Mouse (Mus musculus): ENCODE measurements around the gene F2rl2. TPM values are rescaled to one million over a fixed set of nuclear protein-coding genes. Genes with fewer than 3 reads are reported as not detected.

Gene F2rl2
- total and polyA plus RNA-seq, 3 experiments: 0.08 TPM; not detected in 2

- TF ChIP-seq SIN3A (IDR thresholded peaks at IDR 0.05; ENCODE audit: low read length): no peak
- no peak for TF ChIP-seq GABPA (IDR thresholded peaks at IDR 0.05; ENCODE audit: insufficient replicate concordance, low read depth, low read length)
- no peak for TF ChIP-seq CHD2 (IDR thresholded peaks at IDR 0.05; ENCODE audit: low read length)
- no peak for TF ChIP-seq UBTF (IDR thresholded peaks at IDR 0.05; ENCODE audit: low read depth, low read length)
- no peak for TF ChIP-seq PAX5 (IDR thresholded peaks at IDR 0.05; ENCODE audit: low read length)
- TF ChIP-seq USF2 (conservative IDR thresholded peaks at IDR 0.05; ENCODE audit: low read depth, low read length): no peak
- TF ChIP-seq ELF1 (IDR thresholded peaks at IDR 0.05; ENCODE audit: low read depth, low read length): peak; percentile 27; the same call in 1 of the 2 replicates
- no peak for TF ChIP-seq MAFK (IDR thresholded peaks at IDR 0.05; ENCODE audit: insufficient replicate concordance, low read length)
- no peak for TF ChIP-seq HCFC1 (IDR thresholded peaks at IDR 0.05; ENCODE audit: low read depth, low read length)
- peak; percentile 84 for TF ChIP-seq RAD21 (IDR thresholded peaks at IDR 0.05; ENCODE audit: low read depth, low read length)
- TF ChIP-seq MAZ (IDR thresholded peaks at IDR 0.05; ENCODE audit: low read depth, low read length): 0 out of 2 replicates have a peak, but pooled peaks have one; percentile 33
- TF ChIP-seq NRF1 (IDR thresholded peaks at IDR 0.05; ENCODE audit: low read depth, low read length): no peak
- TF ChIP-seq IRF4 (IDR thresholded peaks at IDR 0.05; ENCODE audit: low read depth, low read length): 0 out of 2 replicates have a peak, but pooled peaks have one; percentile 24
These were observed 22.9 kb downstream of the F2rl2 start (continued) for GRCm38 (mm10) chr13:95719320-95720232.

- TF ChIP-seq ZC3H11A (IDR thresholded peaks at IDR 0.05; ENCODE audit: low read depth, low read length) (no peak), GABPA (IDR thresholded peaks at IDR 0.05; ENCODE audit: insufficient replicate concordance, low read depth, low read length) (no peak), CHD1 (IDR thresholded peaks at IDR 0.05; ENCODE audit: low read depth, low read length) (no peak), TCF12 (IDR thresholded peaks at IDR 0.05; ENCODE audit: low read depth, low read length) (no peak), NRF1 (IDR thresholded peaks at IDR 0.05; ENCODE audit: low read depth, low read length) (no peak), POLR2A (IDR thresholded peaks at IDR 0.05; ENCODE audit: low read depth, low read length) (no peak), RAD21 (IDR thresholded peaks at IDR 0.05; ENCODE audit: low read depth, low read length) (no peak), ETS1 (conservative IDR thresholded peaks at IDR 0.05; ENCODE audit: low read depth, low read length) (no peak), IRF4 (IDR thresholded peaks at IDR 0.05; ENCODE audit: low read depth, low read length) (no peak)
- dilution Hi-C loops (cut with MboI; ENCODE audit: extremely low pct_ligation_motif_present, extremely low pct_unique_long_range_greater_than_20kb, low sequenced_read_pairs): no loop called here
- Histone ChIP-seq H3K79me2 (replicated peaks; ENCODE audit: control insufficient read depth, extremely low read depth, insufficient read depth, poor library complexity, severe bottlenecking) (no peaks in the 10 kb centered on the region), H3K27me3 (replicated peaks) (no peaks in the 10 kb centered on the region), H3K9me3 (replicated peaks; ENCODE audit: low read length) (no peaks in the 10 kb centered on the region), H3K9ac (ENCODE audit: insufficient read depth, low read depth) (no peak overlapping the region), H3K36me3 (replicated peaks in 1 of 2; ENCODE audit: control insufficient read depth in 1 of 2, insufficient read depth in 1 of 2, low read length in 1 of 2) (no peaks in the 10 kb centered on the region), H3K4me2 (ENCODE audit: insufficient read depth, low read depth, poor library complexity, severe bottlenecking) (no peak overlapping the region), H3K4me1 (ENCODE audit: control insufficient read depth in 1 of 2, insufficient read depth in 2 of 2) (peaks cover 0 to 5% of the 10 kb centered on the region in 2 experiments; a peak in 2 of 4 replicates), H3K27ac (ENCODE audit: insufficient read depth, low read depth) (no peak overlapping the region), H3K4me3 (replicated peaks in 1 of 3; ENCODE audit: low read depth in 2 of 3, low read length in 2 of 3, poor library complexity in 1 of 3) (no peak overlapping the region)
- in situ Hi-C loops (cut with MboI; ENCODE audit: low pct_ligation_motif_present, low pct_unique_long_range_greater_than_20kb, low sequenced_read_pairs): no loop called here
- no peak for DNase-seq (ENCODE audit: extremely low read depth)
These were observed 33.8 kb downstream of the F2rl2 start for GRCm38 (mm10) chr13:95730491-95730890.
